In genomic region chr2:71628821-71629220, GRCm38 (mm10) we compare ENCODE assay signal across 7 mouse cellular contexts.
DNase-seq lines count a peak whose midpoint lies in the region; ATAC-seq and TF ChIP-seq lines count a peak whose summit lies in the region.

No protein-coding gene starts in this region.

- H3K4me3 ChIP-seq in liver, embryonic 13.5 days (replicated peaks), result no peak overlapping the region
- no peak overlapping the region for H3K4me3 ChIP-seq in liver, embryonic 12.5 days
- H3K4me3 ChIP-seq in forebrain, embryonic 10.5 days, result peak overlapping the region; percentile 53
- peak overlapping the region; percentile 42 for H3K4me3 ChIP-seq in hindbrain, postnatal 0 days (ENCODE audit: low read length)
- peak overlapping the region; percentile 35; the same call in 1 of the 2 replicates for H3K4me3 ChIP-seq in neural tube, embryonic 14.5 days (ENCODE audit: low read depth, low read length)

- WGBS in liver, embryonic 13.5 days (ENCODE audit: insufficient replicate concordance), result 54% methylated on average over 7 of the region's 7 CpGs
- WGBS in liver, embryonic 12.5 days (ENCODE audit: insufficient replicate concordance), result 46% methylated on average over 7 of the region's 7 CpGs
- 4% methylated on average over 7 of the region's 7 CpGs for WGBS in forebrain, embryonic 10.5 days
- WGBS in hindbrain, postnatal 0 days, result 12% methylated on average over 7 of the region's 7 CpGs
- WGBS in neural tube, embryonic 14.5 days, result 7% methylated on average over 7 of the region's 7 CpGs

- 0 out of 2 replicates have a peak overlapping the region, but pooled peaks have one; percentile 62 for H3K4me2 ChIP-seq in liver, embryonic 13.5 days
- no peak overlapping the region for H3K4me2 ChIP-seq in liver, embryonic 12.5 days
- H3K4me2 ChIP-seq in hindbrain, postnatal 0 days (ENCODE audit: low read depth, low read length), result peak overlapping the region; percentile 81
- peak overlapping the region; percentile 79 for H3K4me2 ChIP-seq in neural tube, embryonic 14.5 days (ENCODE audit: low read depth, low read length)

- ATAC-seq in liver, embryonic 13.5 days (ENCODE audit: low read depth), result no peak
- ATAC-seq in liver, embryonic 12.5 days, result no peak
- ATAC-seq in hindbrain, postnatal 0 days, result no peak
- no peak for ATAC-seq in neural tube, embryonic 14.5 days (ENCODE audit: low read depth)

- TF ChIP-seq CTCF in hindbrain, postnatal 0 days (IDR thresholded peaks at IDR 0.05; ENCODE audit: low read depth), result no peak; the same call in 1 of the 2 replicates

- H3K27me3 ChIP-seq in liver, embryonic 13.5 days, result peaks cover 49% of the 10 kb centered on the region
- peaks cover 52% of the 10 kb centered on the region for H3K27me3 ChIP-seq in liver, embryonic 12.5 days (replicated peaks)
- peaks cover 66% of the 10 kb centered on the region for H3K27me3 ChIP-seq in forebrain, embryonic 10.5 days (ENCODE audit: poor library complexity, severe bottlenecking)
- H3K27me3 ChIP-seq in hindbrain, postnatal 0 days (ENCODE audit: insufficient read depth, low read length), result no peaks in the 10 kb centered on the region
- H3K27me3 ChIP-seq in neural tube, embryonic 14.5 days (ENCODE audit: control insufficient read depth, insufficient read depth, low read length), result no peaks in the 10 kb centered on the region

- H3K4me1 ChIP-seq in liver, embryonic 13.5 days (replicated peaks), result peaks cover 20% of the 10 kb centered on the region
- peaks cover 16% of the 10 kb centered on the region for H3K4me1 ChIP-seq in liver, embryonic 12.5 days
- H3K4me1 ChIP-seq in forebrain, embryonic 10.5 days, result peaks cover 55% of the 10 kb centered on the region
- H3K4me1 ChIP-seq in hindbrain, postnatal 0 days (ENCODE audit: insufficient read depth, low read length), result peaks cover 32% of the 10 kb centered on the region
- H3K4me1 ChIP-seq in neural tube, embryonic 14.5 days (ENCODE audit: control insufficient read depth, insufficient read depth, low read length), result peaks cover 32% of the 10 kb centered on the region

- H3K9me3 ChIP-seq in liver, embryonic 13.5 days (replicated peaks), result no peaks in the 10 kb centered on the region
- no peaks in the 10 kb centered on the region for H3K9me3 ChIP-seq in liver, embryonic 12.5 days (replicated peaks)
- no peaks in the 10 kb centered on the region for H3K9me3 ChIP-seq in forebrain, embryonic 10.5 days
- no peaks in the 10 kb centered on the region for H3K9me3 ChIP-seq in hindbrain, postnatal 0 days (ENCODE audit: low read length)
- no peaks in the 10 kb centered on the region for H3K9me3 ChIP-seq in neural tube, embryonic 14.5 days (ENCODE audit: control insufficient read depth, low read length)

- no peak for DNase-seq in liver, embryonic 13.5 days
- peak; percentile 45 for DNase-seq in forebrain, embryonic 10.5 days (ENCODE audit: extremely low spot score, low spot score)
- DNase-seq in hindbrain, postnatal 0 days (ENCODE audit: low spot score), result peak; percentile 38
- no peak for DNase-seq in adrenal gland, postnatal 4 days (ENCODE audit: low spot score in 2 of 2)
- no peak for DNase-seq in natural killer cell, adult 2 months (ENCODE audit: low spot score in 2 of 2)

- no peak overlapping the region for H3K27ac ChIP-seq in liver, embryonic 13.5 days
- no peak overlapping the region for H3K27ac ChIP-seq in liver, embryonic 12.5 days
- peak overlapping the region; percentile 79 for H3K27ac ChIP-seq in forebrain, embryonic 10.5 days
- H3K27ac ChIP-seq in hindbrain, postnatal 0 days, result peak overlapping the region; percentile 78
- no peak overlapping the region; the same call in 1 of the 2 replicates for H3K27ac ChIP-seq in neural tube, embryonic 14.5 days (ENCODE audit: low read depth, low read length)

- H3K9ac ChIP-seq in liver, embryonic 13.5 days, result no peak overlapping the region
- no peak overlapping the region for H3K9ac ChIP-seq in liver, embryonic 12.5 days
- peak overlapping the region; percentile 56; the same call in 1 of the 2 replicates for H3K9ac ChIP-seq in hindbrain, postnatal 0 days (replicated peaks; ENCODE audit: low read length)
- no peak overlapping the region for H3K9ac ChIP-seq in neural tube, embryonic 14.5 days (replicated peaks; ENCODE audit: low read depth, low read length)

- no peaks in the 10 kb centered on the region for H3K36me3 ChIP-seq in liver, embryonic 13.5 days
- H3K36me3 ChIP-seq in liver, embryonic 12.5 days, result no peaks in the 10 kb centered on the region
- H3K36me3 ChIP-seq in forebrain, embryonic 10.5 days (replicated peaks), result no peaks in the 10 kb centered on the region
- H3K36me3 ChIP-seq in hindbrain, postnatal 0 days (ENCODE audit: insufficient read depth, low read length), result no peaks in the 10 kb centered on the region
- H3K36me3 ChIP-seq in neural tube, embryonic 14.5 days (ENCODE audit: control insufficient read depth, insufficient read depth, low read length), result no peaks in the 10 kb centered on the region

Comparison
In these comparisons a context has a peak if more than half of its experiments do, and no peak if none do; other contexts are left out.
1. DNase-seq: peak in forebrain, embryonic 10.5 days (single experiment) and hindbrain, postnatal 0 days (single experiment); none in liver, embryonic 13.5 days (single experiment), adrenal gland, postnatal 4 days (0 of 2) and natural killer cell, adult 2 months (0 of 2).
2. H3K27ac ChIP-seq: peak in forebrain, embryonic 10.5 days (single experiment) and hindbrain, postnatal 0 days (single experiment); none in liver, embryonic 13.5 days (single experiment), liver, embryonic 12.5 days (single experiment) and neural tube, embryonic 14.5 days (single experiment).
3. H3K4me3 ChIP-seq: peak in forebrain, embryonic 10.5 days (single experiment), hindbrain, postnatal 0 days (single experiment) and neural tube, embryonic 14.5 days (single experiment); none in liver, embryonic 13.5 days (single experiment) and liver, embryonic 12.5 days (single experiment).